Mouse (Mus musculus): ENCODE measurements around the gene Zc3hc1. TPM values are rescaled to one million over a fixed set of nuclear protein-coding genes. Genes with fewer than 3 reads are reported as not detected.

Gene Zc3hc1
- polyA plus RNA-seq, 1 experiment from 2014 or later = 77.7 TPM

DNA sequence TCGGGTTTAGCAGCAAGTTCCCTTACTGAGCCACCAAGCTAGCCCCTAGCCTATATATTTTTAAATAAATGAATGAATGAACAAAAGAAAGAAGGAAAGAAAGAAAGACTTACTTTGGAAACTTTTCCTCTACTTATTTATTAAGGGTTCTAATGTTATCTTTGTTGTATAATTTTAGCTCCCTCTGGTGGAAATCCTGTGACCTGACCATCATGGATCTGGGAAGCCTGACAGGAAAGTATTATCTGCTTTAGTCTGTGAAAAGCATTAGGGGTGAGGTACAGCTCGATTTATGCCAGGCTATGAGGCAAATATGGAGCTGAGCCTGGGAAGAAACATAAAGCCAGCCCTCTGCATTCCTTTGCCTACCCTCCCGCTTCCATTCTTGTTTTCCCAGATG is 21.5 kb downstream of the Zc3hc1 start:
- Histone ChIP-seq H3K27ac (no peak overlapping the region), H3K27me3 (no peaks in the 10 kb centered on the region), H3K4me1 (no peaks in the 10 kb centered on the region), H3K4me2 (replicated peaks) (no peak overlapping the region), H3K9ac (no peak overlapping the region), H3K4me3 (no peak overlapping the region), H3K9me3 (no peaks in the 10 kb centered on the region), H3K36me3 (peaks cover 97% of the 10 kb centered on the region)
- ATAC-seq (ENCODE audit: low FRiP score, low read depth) = no peak
- 85% methylated on average over 3 of the region's 3 CpGs for WGBS

DNA sequence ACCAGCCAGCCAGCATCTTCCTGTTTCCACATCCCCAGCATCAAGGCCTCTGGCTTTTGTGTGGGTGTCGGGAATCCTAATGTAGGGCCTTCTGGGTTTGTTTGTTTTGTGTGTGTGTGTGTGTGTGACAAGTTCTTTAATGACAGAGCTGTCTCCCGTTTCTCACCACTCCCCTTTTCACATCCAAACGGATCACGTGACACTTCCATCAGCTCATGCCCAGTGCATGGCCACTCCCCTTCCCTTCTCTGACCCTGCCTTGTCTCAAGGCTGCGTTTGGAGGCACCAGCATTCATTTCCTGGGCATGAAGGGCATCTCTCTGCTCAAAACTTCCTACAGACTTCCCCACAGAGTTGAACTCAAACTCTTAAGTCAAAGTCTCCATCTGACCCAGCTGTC is 27.0 kb downstream of the Zc3hc1 start:
- peaks cover 60% of the 10 kb centered on the region for H3K36me3 ChIP-seq
- no peak for ATAC-seq (ENCODE audit: low FRiP score, low read depth)
- 50% methylated on average over 5 of the region's 5 CpGs for WGBS
- H3K27me3 ChIP-seq = no peaks in the 10 kb centered on the region
- H3K4me3 ChIP-seq = no peak overlapping the region
- H3K27ac ChIP-seq = no peak overlapping the region
- H3K9ac ChIP-seq = no peak overlapping the region
- H3K9me3 ChIP-seq = no peaks in the 10 kb centered on the region
- H3K4me2 ChIP-seq (replicated peaks) = no peak overlapping the region
- no peaks in the 10 kb centered on the region for H3K4me1 ChIP-seq

DNA sequence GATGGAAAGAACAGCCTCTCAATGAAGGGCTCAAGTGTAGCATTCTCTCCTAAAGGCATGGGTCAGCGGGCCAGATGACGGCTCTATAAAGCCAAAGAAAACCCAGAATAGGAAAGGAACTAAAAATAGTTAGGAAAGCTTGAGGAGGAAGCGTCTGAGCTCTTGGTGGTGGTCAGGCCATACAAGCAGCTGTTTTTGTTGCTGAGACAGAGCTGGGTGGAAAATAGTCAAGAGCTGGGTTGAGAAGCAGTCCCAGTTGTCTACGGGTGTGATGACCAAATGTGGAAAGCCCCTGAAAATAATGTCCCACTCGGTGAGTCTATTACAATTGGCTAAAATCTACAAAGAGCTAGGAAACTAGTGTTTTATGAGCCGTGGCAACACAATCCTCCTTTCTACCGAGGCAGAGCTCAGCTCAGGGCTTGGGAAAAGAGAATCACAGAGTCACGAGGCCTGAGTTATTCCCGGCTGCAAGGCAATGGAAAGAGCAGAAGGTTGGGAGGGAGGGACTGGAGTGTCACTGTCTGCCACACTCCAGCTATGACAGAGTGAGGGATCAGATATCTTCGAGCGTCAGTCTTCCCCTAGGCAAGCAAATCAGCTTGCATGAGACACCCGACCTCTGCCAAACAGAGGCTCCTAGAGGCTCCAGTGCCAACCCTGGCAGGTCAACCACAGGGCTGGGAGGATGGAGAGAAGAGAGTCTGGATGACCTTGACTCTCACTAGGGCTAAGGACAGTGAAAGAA is 30.9 kb downstream of the Zc3hc1 start:
- WGBS = 62% methylated on average over 12 of the region's 12 CpGs
- no peaks in the 10 kb centered on the region for H3K27me3 ChIP-seq
- peak; percentile 22; the same call in 1 of the 2 replicates for ATAC-seq (ENCODE audit: low FRiP score, low read depth)
- H3K4me1 ChIP-seq = no peaks in the 10 kb centered on the region
- H3K9me3 ChIP-seq = no peaks in the 10 kb centered on the region
- peaks cover 22% of the 10 kb centered on the region for H3K36me3 ChIP-seq
- H3K9ac ChIP-seq = no peak overlapping the region
- H3K4me2 ChIP-seq (replicated peaks) = no peak overlapping the region
- no peak overlapping the region for H3K4me3 ChIP-seq
- no peak overlapping the region for H3K27ac ChIP-seq

DNA sequence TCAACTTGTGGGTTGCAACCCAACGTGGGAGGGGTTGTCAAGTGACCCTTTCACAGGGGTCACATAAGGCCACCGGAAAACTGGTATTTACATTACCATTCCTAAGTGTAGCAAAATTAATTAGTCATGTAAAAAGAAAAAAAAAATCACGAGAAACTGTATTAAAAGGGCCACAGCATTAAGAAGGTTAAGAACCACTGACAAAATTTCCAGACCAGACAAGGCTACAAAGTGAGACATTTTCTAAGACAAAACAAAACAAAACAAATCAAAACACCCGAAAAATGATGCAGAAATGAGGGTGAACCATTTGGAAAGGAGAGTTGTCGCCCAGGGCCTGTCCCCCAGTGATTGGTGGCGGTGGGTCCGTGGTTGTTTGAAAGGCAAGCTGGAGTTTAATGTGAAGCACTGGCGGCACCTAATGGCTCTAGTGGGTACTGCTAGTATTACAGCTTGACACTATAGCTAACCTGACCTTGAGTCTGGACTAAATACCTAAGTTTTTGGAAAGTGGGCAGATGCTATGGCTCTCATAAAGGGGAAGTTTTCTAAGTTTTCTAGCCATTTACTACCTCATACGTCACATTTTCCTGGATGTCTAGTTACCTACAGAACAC is 33.2 kb downstream of the Zc3hc1 start:
- no peak overlapping the region for H3K27ac ChIP-seq
- no peaks in the 10 kb centered on the region for H3K27me3 ChIP-seq
- ATAC-seq (ENCODE audit: low FRiP score, low read depth) = peak; percentile 71; the same call in 1 of the 2 replicates
- no peaks in the 10 kb centered on the region for H3K4me1 ChIP-seq
- H3K4me2 ChIP-seq (replicated peaks) = no peak overlapping the region
- H3K36me3 ChIP-seq = peaks cover under 1% of the 10 kb centered on the region; the same call in 1 of the 2 replicates
- no peak overlapping the region for H3K9ac ChIP-seq
- H3K4me3 ChIP-seq = no peak overlapping the region
- WGBS = 18% methylated on average over 9 of the region's 9 CpGs
- no peaks in the 10 kb centered on the region for H3K9me3 ChIP-seq

DNA sequence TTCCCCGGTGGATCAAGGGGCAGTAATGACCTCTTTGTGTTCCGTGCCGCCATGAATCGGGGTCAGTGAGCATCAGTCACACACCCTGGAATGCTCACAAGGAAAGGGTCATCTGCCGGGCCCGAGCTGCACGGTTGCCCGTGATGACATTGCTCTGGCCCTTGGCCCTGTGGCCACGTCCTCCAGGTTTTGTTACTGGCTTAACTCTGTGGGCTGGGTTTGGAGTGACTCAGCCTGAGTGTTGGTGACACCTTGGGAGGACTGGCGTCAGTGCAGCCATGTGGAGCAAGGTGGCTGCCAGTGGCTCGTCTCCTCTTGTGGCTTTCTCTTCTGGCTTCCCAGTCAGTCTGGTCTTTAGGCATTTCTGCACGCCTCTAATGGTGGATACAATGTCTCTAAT is 34.1 kb downstream of the Zc3hc1 start:
- Histone ChIP-seq H3K27me3 (no peaks in the 10 kb centered on the region), H3K9me3 (no peaks in the 10 kb centered on the region), H3K36me3 (no peaks in the 10 kb centered on the region), H3K4me3 (no peak overlapping the region), H3K9ac (no peak overlapping the region), H3K27ac (no peak overlapping the region), H3K4me1 (no peaks in the 10 kb centered on the region), H3K4me2 (replicated peaks) (no peak overlapping the region)
- 86% methylated on average over 12 of the region's 12 CpGs for WGBS
- no peak for ATAC-seq (ENCODE audit: low FRiP score, low read depth)

DNA sequence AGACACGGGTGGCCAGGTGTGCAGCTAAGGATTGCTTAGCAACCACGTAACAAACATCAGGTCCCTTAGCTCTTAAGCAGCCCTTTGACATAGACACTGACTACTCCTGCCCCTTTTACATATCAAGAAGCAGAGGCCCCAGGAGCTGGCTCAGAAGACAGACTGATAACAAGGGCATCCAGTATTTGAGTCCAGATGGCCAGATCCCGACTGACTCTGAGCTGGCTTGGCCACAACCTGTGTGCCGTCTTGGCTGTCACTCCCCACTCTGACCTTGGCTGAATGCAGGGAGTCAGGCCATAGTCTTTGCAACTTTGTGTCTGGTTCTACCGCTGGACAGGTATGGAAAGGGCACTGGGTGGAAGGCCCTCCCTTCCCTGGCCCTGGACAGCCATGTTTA is 34.7 kb downstream of the Zc3hc1 start:
- Histone ChIP-seq H3K27me3 (no peaks in the 10 kb centered on the region), H3K4me2 (replicated peaks) (no peak overlapping the region), H3K36me3 (no peaks in the 10 kb centered on the region), H3K4me1 (no peaks in the 10 kb centered on the region), H3K9me3 (no peaks in the 10 kb centered on the region), H3K27ac (no peak overlapping the region), H3K4me3 (no peak overlapping the region), H3K9ac (no peak overlapping the region)
- ATAC-seq (ENCODE audit: low FRiP score, low read depth) = no peak
- 81% methylated on average over 5 of the region's 5 CpGs for WGBS

DNA sequence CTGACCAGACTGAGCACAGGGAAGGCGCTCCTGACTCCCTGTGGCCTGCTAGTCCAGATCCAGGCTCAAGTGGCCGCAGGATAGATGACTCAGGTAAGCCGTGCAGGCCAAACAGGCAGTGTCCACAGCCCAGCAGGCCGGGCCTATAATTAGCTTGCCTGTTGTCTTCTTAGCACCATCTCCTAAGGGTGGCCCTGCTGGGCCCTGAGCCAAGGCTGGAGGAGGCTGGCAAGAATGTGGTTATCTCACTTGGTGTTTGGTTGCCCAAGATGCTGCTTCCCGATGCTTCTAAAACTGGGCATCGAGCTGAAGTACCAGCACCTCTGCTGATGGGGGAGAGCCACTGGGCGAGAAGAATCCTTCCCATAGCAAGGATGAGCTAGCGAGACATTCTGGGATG is 35.1 kb downstream of the Zc3hc1 start:
- Histone ChIP-seq H3K9me3 (no peaks in the 10 kb centered on the region), H3K9ac (no peak overlapping the region), H3K4me2 (replicated peaks) (no peak overlapping the region), H3K4me1 (no peaks in the 10 kb centered on the region), H3K27ac (no peak overlapping the region), H3K36me3 (no peaks in the 10 kb centered on the region), H3K27me3 (no peaks in the 10 kb centered on the region), H3K4me3 (no peak overlapping the region)
- WGBS = 82% methylated on average over 8 of the region's 8 CpGs
- ATAC-seq (ENCODE audit: low FRiP score, low read depth) = no peak

DNA sequence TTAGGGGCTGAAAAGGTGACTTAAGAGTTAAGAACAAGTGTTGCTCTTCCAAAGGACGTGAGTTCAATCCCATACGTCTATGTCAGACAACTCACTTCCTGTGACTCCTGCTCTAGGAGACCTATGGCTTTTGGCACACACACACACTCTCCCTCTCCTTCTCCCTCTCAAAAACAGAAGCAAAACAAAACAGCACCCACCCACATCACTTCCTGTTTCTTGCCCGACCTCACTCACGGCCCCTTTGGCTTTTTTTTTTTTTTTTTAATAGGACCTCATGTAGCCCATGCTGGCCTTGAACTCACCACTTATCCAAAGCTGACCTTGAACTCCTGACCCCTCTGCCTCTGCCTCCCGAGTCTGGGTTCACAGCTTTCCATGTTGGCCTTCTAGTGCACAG is 36.1 kb downstream of the Zc3hc1 start:
- Histone ChIP-seq H3K27ac (no peak overlapping the region), H3K4me3 (no peak overlapping the region), H3K9me3 (no peaks in the 10 kb centered on the region), H3K4me1 (no peaks in the 10 kb centered on the region), H3K4me2 (replicated peaks) (no peak overlapping the region), H3K27me3 (no peaks in the 10 kb centered on the region), H3K36me3 (no peaks in the 10 kb centered on the region), H3K9ac (no peak overlapping the region)
- 38% methylated on average over 5 of the region's 5 CpGs for WGBS
- ATAC-seq (ENCODE audit: low FRiP score, low read depth) = no peak

DNA sequence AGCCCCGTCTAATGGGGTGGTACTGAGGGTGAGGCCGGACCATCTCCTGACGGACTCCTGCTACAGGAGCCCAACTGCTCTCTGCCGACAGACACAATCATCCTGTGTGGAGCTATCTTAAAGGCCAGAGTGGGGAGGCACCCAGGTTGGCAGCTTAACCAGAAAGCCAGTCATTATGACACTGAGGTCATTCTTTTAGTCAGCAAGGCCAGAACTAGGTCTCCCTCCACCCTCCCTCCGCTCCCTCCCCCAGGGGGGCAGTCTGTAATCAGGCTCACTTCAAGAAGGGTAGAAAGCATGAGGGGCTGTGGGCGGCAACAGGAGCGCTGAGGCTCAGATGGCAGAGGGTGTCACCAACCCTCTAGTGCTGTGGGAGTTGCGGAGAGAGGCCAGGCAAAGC is 37.2 kb downstream of the Zc3hc1 start:
- Histone ChIP-seq H3K9ac (no peak overlapping the region), H3K36me3 (no peaks in the 10 kb centered on the region), H3K27ac (no peak overlapping the region), H3K4me2 (replicated peaks) (no peak overlapping the region), H3K4me3 (no peak overlapping the region), H3K27me3 (no peaks in the 10 kb centered on the region), H3K9me3 (no peaks in the 10 kb centered on the region), H3K4me1 (no peaks in the 10 kb centered on the region)
- WGBS = 77% methylated on average over 8 of the region's 8 CpGs
- ATAC-seq (ENCODE audit: low FRiP score, low read depth) = no peak

DNA sequence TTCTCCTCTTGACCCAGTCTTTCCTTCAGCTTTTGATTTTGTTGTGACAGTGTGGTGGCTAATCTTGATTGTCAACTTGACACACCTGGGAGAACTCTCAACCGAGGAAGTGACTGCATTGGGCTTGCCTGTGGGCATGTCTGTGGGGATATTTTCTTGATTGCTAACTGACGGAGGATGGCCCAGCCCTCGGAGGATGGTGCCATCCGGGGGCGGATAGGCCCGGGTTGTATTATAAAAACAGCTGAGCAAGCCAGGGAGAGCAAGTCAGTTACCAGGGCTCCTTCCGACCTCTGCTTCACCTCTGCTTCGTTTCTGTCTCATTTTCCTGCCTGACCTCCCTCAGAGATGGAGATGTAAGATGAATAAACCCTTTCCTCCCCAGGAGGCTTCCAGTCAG is 38.1 kb downstream of the Zc3hc1 start:
- Histone ChIP-seq H3K27ac (no peak overlapping the region), H3K4me2 (replicated peaks) (no peak overlapping the region), H3K4me3 (no peak overlapping the region), H3K9me3 (no peaks in the 10 kb centered on the region), H3K9ac (no peak overlapping the region), H3K36me3 (no peaks in the 10 kb centered on the region), H3K4me1 (no peaks in the 10 kb centered on the region), H3K27me3 (no peaks in the 10 kb centered on the region)
- 60% methylated on average over 8 of the region's 8 CpGs for WGBS
- no peak for ATAC-seq (ENCODE audit: low FRiP score, low read depth)

DNA sequence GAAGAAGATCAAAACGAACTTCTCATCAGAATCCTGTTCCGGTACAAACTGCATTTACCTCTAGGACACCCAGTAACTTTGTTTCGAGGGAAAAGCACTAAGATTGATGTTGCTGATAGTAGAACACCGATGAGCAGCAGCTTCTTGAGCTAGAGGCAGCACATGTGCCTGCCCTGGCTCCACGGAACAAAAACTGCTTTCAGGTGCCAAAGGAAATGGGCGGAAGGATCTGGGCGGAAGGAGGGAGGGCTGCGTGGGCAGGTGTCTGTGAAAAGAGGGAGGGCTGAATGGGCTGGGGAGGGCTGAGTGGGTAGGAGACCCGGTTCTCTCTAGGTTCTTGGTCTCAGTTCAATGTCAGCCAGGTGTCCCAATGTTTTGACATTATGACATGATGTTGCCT is 39.5 kb downstream of the Zc3hc1 start:
- no peaks in the 10 kb centered on the region for H3K9me3 ChIP-seq
- WGBS = 74% methylated on average over 9 of the region's 9 CpGs
- H3K4me3 ChIP-seq = no peak overlapping the region
- no peaks in the 10 kb centered on the region for H3K4me1 ChIP-seq
- no peak overlapping the region for H3K27ac ChIP-seq
- no peak for ATAC-seq (ENCODE audit: low FRiP score, low read depth)
- no peaks in the 10 kb centered on the region for H3K27me3 ChIP-seq
- no peak overlapping the region for H3K4me2 ChIP-seq (replicated peaks)
- no peaks in the 10 kb centered on the region for H3K36me3 ChIP-seq
- no peak overlapping the region for H3K9ac ChIP-seq

DNA sequence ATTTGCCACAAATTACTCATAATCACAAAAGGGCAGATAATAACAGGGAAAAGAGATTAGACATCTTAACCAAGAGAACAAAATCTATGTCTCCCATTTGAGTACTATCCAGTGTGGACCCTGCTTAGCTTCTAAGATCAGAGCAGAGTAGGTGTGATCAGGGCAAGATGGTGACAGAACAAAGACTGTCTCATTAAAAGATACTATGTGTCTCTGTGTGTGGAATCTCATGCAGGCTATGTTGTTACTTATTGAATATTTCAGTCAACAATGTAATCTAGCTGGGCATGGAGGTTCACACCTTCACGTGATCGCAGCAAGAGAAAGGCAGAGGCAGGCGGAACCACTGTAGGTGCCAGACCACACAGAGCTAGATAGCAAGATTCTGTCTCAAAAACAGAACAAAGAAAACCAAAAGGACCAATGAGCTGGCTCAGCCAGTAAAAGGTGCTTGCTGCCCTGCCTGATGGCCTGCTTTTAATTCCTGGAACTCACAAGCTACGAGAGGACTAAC is 43.5 kb downstream of the Zc3hc1 start:
- Histone ChIP-seq H3K36me3 (no peaks in the 10 kb centered on the region), H3K4me3 (no peak overlapping the region), H3K9ac (no peak overlapping the region), H3K27ac (no peak overlapping the region), H3K4me2 (replicated peaks) (no peak overlapping the region), H3K4me1 (0 out of 2 replicates have a peak, but pooled peaks cover 5% of the 10 kb centered on the region), H3K27me3 (no peaks in the 10 kb centered on the region), H3K9me3 (no peaks in the 10 kb centered on the region)
- 86% methylated on average over 4 of the region's 4 CpGs for WGBS
- ATAC-seq (ENCODE audit: low FRiP score, low read depth) = no peak
